Mouse (Mus musculus) urinary bladder, postnatal 14 days (tissue): Measurements from ENCODE around the gene Tbc1d20.
"Not testable (repeated sequence)": the region's sequence is repeated elsewhere in the genome, so short reads cannot be mapped to it uniquely, and the experiment has no call there.

Experiments used
- DNase-seq: peaks from one replicate; pipeline ENCODE4 v3.0.0; 2021; ENCODE audit warnings: low spot score

Gene Tbc1d20

DNA sequence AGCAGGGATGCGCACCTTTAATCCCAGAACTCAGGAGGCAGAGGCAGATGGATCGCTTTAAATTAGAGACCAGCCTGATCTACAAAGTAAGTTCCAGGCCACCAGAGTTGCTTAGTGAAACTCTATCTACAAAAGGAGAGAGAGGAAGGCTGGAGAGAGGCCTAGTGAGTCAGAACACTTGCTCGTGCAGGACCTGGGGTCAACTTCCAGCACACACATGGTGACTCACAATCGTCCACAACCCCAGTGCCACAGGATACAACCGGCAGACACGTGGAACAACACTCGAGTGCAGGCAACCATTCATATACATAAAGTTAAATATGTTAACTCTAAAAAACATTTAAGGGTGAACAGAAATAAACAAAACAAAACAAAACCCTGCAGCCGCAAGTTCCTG, 33.0 kb downstream of the Tbc1d20 start:
- DNase-seq: no peak

DNA sequence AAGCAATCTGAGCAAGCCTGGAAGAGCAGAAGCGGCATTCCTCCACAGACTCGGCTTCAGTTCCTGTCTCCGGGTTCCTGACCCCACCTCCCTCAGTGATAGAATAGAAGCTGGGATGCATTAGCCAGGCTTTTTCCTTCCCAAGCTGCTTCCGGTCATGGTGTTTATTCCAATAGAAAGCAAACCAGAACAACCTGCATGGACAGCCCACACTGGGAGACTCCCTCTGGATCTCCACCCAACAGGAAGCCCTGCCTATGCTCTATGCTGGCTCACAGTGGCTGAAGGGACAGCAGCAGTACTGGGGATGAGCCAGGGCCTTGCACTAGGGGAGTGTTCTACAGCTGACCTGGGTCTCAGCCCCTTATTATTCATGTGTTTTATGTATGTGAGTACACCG, 34.4 kb downstream of the Tbc1d20 start:
- DNase-seq: no peak

DNA sequence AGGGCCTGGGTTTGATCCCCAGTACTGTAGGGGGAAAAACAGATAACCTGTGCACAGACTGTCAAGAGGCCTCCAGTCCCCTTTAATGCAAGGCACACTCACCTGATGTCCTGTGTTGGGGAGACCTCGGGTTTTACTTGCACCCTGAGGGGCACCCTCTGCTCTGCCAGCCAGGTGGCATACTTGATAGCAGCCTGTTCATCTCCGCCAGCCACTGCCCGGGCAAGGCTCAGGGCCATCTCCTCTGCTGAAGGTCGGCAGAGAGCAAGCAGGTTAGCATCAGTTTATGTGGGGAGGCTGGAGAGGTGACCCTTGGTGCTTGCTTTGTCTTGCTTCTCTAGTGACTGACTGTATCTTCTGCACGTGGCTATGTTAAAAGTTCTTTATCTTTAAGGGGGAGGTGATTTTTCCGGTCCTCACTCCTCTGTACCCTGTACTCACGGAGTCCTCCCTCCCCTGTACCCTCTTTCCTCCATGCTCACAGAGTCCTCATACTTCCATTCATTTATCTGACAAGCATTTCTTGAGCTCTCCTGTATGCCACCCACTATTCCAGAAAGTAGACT, 37.3 kb downstream of the Tbc1d20 start:
- DNase-seq: no peak

GRCm38 (mm10) chr2:152332101-152332825, 38.6 kb downstream of the Tbc1d20 start, which contains the start of gene Rbck1:
Rbck1 (minus strand) TSS chr2:152332653.
- DNase-seq: peak; percentile 85

GRCm38 (mm10) chr2:152333345-152334006, 39.8 kb downstream of the Tbc1d20 start:
- no peak for DNase-seq

GRCm38 (mm10) chr2:152335289-152335820, 41.7 kb downstream of the Tbc1d20 start:
- no peak for DNase-seq

GRCm38 (mm10) chr2:152336856-152337255, 43.2 kb downstream of the Tbc1d20 start:
- no peak for DNase-seq

GRCm38 (mm10) chr2:152337591-152338212, 44.1 kb downstream of the Tbc1d20 start:
- DNase-seq: no peak

GRCm38 (mm10) chr2:152338319-152338718, 44.7 kb downstream of the Tbc1d20 start:
- DNase-seq: no peak

DNA sequence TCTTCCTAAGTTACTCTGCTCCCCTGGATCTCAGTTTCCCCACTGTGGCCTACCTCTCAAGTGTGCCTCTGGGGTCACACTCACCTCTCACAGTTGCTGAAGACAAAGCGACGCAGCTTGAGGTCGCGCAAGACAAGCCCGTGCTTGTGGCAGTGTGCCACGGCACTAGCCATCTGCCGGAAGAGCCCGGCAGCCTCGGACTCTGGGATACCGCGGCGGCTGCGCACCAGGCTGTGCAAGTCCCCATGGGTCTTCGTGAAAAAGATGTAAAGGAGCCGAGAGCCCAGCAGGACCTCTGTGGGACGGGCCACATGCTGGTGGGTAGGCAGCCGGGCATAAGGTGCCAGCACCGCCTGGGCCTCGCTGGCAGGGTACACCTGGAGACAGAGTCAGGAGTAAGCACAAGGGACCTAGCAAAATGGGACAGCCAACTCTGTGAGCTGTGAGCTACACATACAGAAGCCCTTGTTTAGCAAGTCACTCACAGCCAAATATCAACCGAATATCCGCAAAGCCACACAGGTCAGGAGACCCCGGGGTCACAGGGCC, 46.1 kb downstream of the Tbc1d20 start:
- DNase-seq: no peak

DNA sequence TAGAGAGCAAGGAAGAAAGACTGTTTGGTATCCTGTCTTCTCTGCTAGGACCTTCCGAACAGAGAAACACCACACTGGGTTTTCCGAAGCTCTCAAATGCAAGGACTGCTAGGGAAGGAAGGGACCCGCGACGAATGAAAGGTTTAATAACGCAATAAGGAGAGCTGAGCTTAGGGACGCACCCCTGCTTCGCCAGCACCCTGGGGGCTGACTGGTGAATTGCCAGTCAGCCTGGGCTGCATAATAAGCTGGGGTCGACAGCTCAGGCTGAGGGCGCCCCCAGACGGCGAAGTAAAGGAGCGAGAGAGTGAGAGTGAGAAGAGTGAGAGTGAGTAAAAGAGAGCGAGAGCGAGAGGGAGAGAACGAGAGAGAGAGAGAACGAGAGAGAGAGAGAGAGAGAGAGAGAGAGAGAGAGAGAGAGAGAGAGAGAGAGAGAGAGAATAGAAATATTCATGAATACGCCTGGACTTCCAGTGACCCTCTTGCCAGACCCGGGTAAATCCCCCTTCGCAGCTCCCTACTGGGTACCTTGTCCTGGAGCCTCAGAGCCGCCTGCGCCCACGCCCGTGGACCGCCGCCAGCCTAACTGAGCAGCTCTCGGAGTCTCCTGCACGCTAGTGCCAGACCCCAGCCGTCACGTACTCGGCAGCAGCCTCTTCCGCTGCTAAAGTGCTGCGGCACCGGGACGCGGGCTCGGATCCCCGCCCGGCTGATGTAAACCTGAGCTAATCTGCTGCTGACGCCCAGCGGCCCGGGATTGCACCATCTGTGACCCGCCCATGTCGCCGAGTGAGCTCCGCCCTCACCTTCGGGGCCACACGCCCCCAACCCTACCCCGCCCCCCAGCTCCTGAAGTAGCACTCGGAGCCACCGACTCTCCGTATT, 49.9 kb downstream of the Tbc1d20 start, which contains the start of gene Trib3:
Trib3 (minus strand) TSS at position 704 of the 885 bp plus-strand sequence.
- peak; percentile 78 for DNase-seq

DNA sequence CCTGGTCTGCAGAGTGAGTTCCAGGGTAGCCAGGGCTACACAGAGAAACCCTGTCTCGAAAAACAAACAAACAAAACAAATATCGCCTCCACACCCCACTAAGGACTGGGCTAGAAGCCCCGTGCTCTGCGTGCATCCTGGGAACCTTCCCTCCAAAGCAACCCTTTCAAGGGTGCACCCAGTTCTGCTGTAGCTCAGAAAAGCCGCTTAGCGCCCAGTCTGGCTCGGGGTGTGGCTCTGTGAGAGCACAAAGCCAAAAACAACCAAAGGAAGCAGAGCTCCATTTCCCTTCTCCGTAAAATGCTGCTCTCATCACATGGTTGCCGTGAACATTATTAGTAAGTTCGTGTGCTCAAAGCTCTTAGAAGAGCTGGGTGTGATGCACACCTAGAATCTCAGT, 50.7 kb downstream of the Tbc1d20 start:
- no peak for DNase-seq

DNA sequence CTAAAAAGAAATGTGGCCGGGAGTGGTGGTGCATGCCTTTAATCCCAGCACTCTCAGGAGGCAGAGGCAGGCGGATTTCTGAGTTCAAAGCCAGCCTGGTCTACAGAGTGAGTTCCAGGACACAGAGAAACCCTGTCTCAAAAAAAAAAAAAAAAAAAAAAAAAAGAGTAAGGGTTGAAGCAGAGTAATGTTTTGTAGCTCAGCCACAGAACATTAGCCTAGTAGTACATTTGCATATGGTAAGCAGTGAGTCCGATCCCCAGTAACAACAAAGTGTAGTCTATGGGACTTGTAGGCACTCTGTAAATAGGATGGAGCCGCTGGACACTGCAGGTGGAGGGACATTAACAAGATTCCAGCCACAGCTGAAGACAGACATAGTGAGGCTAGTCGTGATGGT, 51.3 kb downstream of the Tbc1d20 start:
- DNase-seq: no peak

DNA sequence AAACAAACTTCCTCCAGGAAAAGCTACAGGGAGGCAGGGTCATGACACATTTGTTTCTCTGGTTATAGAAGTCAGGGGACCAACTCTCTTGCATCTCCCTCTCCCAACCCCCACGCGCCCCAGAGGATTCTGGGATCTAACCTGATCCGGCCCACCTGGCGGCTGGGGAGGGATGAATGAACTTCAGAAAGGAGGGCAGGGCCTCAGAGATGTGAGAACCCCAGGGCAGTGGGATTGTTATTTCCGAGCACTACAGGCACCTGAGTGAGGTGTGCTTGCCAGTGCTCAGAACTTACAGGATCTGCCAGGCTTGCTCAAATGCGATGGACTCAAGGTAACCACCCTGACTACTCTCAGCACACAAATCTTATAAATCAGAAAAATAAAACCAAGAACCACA, 51.8 kb downstream of the Tbc1d20 start:
- DNase-seq: no peak

DNA sequence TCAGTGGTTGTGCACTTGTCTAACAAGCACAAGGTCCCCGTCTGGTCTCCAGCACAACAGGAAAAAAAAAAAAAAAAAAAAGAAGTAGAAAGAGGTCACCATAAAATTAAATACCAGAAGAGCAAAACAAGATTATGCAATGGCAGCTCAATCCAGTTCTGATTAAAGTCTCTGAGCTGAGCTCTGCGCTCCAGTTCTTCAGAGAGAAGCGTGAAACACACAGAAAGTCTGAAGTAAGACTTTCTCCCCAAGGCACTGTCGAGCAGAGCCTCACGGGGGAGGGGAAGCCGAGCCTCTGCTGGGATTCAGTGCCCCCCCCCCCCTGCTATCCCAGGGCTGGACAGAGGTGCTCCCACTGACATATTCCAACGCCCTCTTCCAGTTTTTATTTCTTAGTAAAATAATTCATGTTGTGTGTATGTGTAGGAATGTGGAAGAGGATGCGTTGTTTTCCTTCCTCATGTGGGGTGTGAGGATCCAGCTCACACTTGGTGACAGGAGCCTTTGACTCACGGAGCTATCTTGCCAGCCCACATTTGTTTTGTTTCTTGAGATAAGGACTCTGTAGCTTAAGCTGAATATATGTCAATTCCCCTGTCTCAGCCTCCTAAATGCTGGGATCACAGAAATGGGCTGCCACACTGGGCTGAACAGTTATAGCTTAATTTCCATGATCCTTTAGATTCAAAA, 53.3 kb downstream of the Tbc1d20 start:
- no peak for DNase-seq

GRCm38 (mm10) chr2:152347722-152348121, 54.1 kb downstream of the Tbc1d20 start:
- DNase-seq: no peak

DNA sequence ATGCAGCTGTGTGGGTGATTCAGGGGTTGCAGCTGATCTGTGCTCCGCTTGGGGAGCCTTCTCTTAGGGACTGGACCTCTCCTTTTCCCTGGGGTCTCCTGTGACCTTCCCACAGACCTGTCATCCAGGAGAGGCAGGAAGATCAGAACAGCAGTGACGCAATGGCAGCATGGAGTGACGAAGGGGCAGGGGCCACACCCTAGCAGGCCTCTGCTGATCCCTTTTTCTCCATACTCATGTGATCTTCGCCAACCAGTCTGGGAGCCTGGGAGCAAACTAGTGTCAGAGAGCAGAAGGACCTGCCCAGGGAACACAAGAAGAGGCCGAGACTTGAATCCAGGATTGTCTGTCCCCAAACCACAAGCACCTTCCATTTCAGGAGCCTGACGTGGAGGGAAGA, 55.6 kb downstream of the Tbc1d20 start:
- no peak for DNase-seq

DNA sequence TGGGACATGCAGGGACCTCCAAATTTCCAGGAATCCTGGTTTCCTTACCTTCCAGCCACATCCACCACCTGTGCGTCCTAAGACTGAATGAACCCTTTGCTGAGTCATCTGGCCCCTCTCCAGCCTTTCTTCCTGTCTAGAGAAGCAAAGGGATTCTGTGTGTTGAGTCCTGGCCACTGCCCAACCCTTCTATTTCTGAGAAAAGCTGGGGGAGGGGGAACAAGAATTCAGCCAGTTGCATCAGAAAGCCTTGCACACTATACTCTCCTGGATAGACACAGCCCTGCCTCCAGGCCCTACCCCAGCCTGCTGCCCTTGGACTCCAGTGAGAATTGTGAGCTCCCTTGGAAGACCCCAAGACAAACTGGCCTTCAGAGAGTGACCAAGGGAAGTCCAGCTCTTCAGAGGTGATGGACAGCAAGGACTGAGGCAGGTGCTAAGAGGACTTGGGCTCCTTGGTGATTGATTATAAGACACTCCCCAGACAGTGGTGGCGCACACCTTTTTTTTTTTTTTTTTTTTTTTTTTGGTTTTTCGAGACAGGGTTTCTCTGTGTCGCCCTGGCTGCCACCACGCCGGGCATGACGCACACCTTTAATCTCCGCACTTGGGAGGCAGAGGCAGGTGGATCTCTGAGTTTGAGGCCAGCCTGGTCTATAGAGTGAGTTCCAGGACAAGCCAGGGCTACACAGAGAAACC, 56.4 kb downstream of the Tbc1d20 start:
- DNase-seq: peak; percentile 70

DNA sequence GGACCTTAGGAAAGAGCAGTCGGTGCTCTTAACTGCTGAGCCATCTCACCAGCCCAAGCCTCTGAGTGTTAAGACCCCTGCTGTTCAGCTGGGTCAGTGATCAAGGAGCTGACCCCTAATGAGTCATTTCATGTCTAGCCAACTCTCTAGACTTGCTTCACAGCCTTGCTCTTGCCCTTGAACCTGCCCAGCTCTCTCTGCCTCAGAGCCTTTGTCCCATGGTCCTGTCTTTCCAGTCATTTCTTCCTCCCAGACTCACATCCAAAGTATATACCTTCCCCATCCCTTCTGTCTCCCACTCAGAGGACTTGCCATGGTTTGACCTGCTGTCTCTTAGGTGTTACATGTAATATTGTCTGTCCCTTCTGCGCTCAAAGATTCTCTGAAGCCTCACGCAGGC, 63.6 kb downstream of the Tbc1d20 start:
- no peak for DNase-seq

GRCm38 (mm10) chr2:152358977-152359376, 65.3 kb downstream of the Tbc1d20 start:
- not testable (repeated sequence) for DNase-seq
